Mouse (Mus musculus): ENCODE results near the gene Catsper2.

- no peak for TF ChIP-seq CTCF (IDR thresholded peaks at IDR 0.05; ENCODE audit: extremely low read depth, insufficient read depth, insufficient read length, insufficient replicate concordance)
- TF ChIP-seq POLR2A (IDR thresholded peaks at IDR 0.05; ENCODE audit: low read depth, low read length), result no peak
These were observed 620 bp upstream of the Catsper2 start for GRCm38 (mm10) chr2:121414139-121414685.
